Mouse (Mus musculus) olfactory bulb, adult 2 months (tissue): ENCODE data around the gene Btg3. TPM values are rescaled to one million over a fixed set of nuclear protein-coding genes. Genes with fewer than 3 reads are reported as not detected.

ENCODE experiments used
- H3K27ac ChIP-seq: fragments of 200-500 bp; 2 replicates; pipeline ENCODE4 v1.5.1; 2012; ENCODE audit warnings: low read depth, low read length; ENCODE audit not compliant: insufficient read depth
- H3K4me1 ChIP-seq: fragments of 200-500 bp; 2 replicates; pipeline ENCODE4 v1.6.1; 2012; ENCODE audit warnings: low read length; ENCODE audit not compliant: control insufficient read depth, insufficient read depth
- H3K4me3 ChIP-seq: fragments of 200-500 bp; 2 replicates; pipeline ENCODE4 v1.5.1; 2012; ENCODE audit warnings: mild to moderate bottlenecking, low read depth, low read length, moderate library complexity; ENCODE audit not compliant: insufficient read depth
- CTCF ChIP-seq: fragments of 200-500 bp; IDR thresholded peaks from 2 replicates; pipeline ENCODE4 v1.5.1; 2012; ENCODE audit warnings: low read depth, mild to moderate bottlenecking, low read length, moderate library complexity; ENCODE audit not compliant: insufficient read depth
- POLR2A ChIP-seq: fragments of 200-500 bp; IDR thresholded peaks from 2 replicates; pipeline ENCODE4 v1.6.1; 2012; ENCODE audit warnings: mild to moderate bottlenecking, low read depth, low read length, moderate library complexity; ENCODE audit not compliant: insufficient read depth
- WGBS: fragments of 180-500 bp; shearing (Covaris S2); methylation state at CpG from one replicate; pipeline ENCODE4 v1.1.7; 2018; 5-methylcytosine and 5-hydroxymethylcytosine counted together
- polyA plus RNA-seq: library from polyadenylated mRNA; stranded (reverse); fragments of >200 nt; gene quantifications from 2 replicates; pipeline ENCODE4 v1.2.4, GENCODE M21; 2012; ENCODE audit warnings: low replicate concordance; ENCODE audit not compliant: missing spikeins, insufficient read depth, insufficient read length

The Btg3 gene
- not detected in 2 replicates for polyA plus RNA-seq

- TF ChIP-seq CTCF, result no peak
- no peak; the same call in 1 of the 2 replicates for TF ChIP-seq POLR2A
Measured at GRCm38 (mm10) chr16:78376745-78377570, at the start of gene Btg3. Btg3 (minus strand) TSS chr16:78377192.

GRCm38 (mm10) chr16:78417733-78418132, 40.7 kb upstream of the Btg3 start:
- H3K27ac ChIP-seq, result no peak overlapping the region
- no peak overlapping the region for H3K4me3 ChIP-seq
- 80% methylated on average over 10 of the region's 10 CpGs for WGBS
- H3K4me1 ChIP-seq, result no peaks in the 10 kb centered on the region
- no peak for TF ChIP-seq CTCF
- no peak for TF ChIP-seq POLR2A

More at GRCm38 (mm10) chr16:78376745-78377570, at the start of gene Btg3:
- peak within 1 kb of the TSS; percentile 95 for H3K4me3 ChIP-seq
- no peak within 1 kb of the TSS for H3K27ac ChIP-seq
- H3K4me1 ChIP-seq, result peaks cover 4% of the 10 kb centered on the region
- WGBS, result 7% methylated on average over 56 of the region's 57 CpGs

GRCm38 (mm10) chr16:78416500-78416899, 39.5 kb upstream of the Btg3 start:
- no peak overlapping the region for H3K27ac ChIP-seq
- no peak overlapping the region for H3K4me3 ChIP-seq
- WGBS, result 52% methylated on average over 3 of the region's 3 CpGs
- TF ChIP-seq CTCF (no peak), POLR2A (no peak)
- no peaks in the 10 kb centered on the region for H3K4me1 ChIP-seq

GRCm38 (mm10) chr16:78409991-78410390, 33.0 kb upstream of the Btg3 start:
- Histone ChIP-seq H3K4me3 (no peak overlapping the region), H3K4me1 (no peaks in the 10 kb centered on the region), H3K27ac (no peak overlapping the region)
- WGBS, result 94% methylated on average over 10 of the region's 10 CpGs
- TF ChIP-seq POLR2A (no peak), CTCF (no peak)

- H3K27ac ChIP-seq, result no peak overlapping the region
- no peaks in the 10 kb centered on the region for H3K4me1 ChIP-seq
- 95% methylated on average over 6 of the region's 6 CpGs for WGBS
- TF ChIP-seq POLR2A (no peak), CTCF (no peak)
- H3K4me3 ChIP-seq, result no peak overlapping the region
Measured at GRCm38 (mm10) chr16:78407855-78408254, 30.9 kb upstream of the Btg3 start.

GRCm38 (mm10) chr16:78406657-78407056, 29.7 kb upstream of the Btg3 start:
- 67% methylated on average over 2 of the region's 2 CpGs for WGBS

GRCm38 (mm10) chr16:78402316-78402715, 25.3 kb upstream of the Btg3 start:
- Histone ChIP-seq H3K27ac (no peak overlapping the region), H3K4me3 (no peak overlapping the region), H3K4me1 (no peaks in the 10 kb centered on the region)
- TF ChIP-seq POLR2A (no peak), CTCF (no peak)
- WGBS, result 55% methylated on average over 2 of the region's 2 CpGs

More at GRCm38 (mm10) chr16:78406657-78407056, 29.7 kb upstream of the Btg3 start:
- TF ChIP-seq POLR2A, result no peak
- TF ChIP-seq CTCF, result no peak
- H3K4me3 ChIP-seq, result no peak overlapping the region
- no peaks in the 10 kb centered on the region for H3K4me1 ChIP-seq
- H3K27ac ChIP-seq, result no peak overlapping the region

- H3K27ac ChIP-seq, result no peak overlapping the region
- TF ChIP-seq CTCF, result no peak
- TF ChIP-seq POLR2A, result no peak
- 96% methylated on average over 3 of the region's 3 CpGs for WGBS
Measured at GRCm38 (mm10) chr16:78399423-78399822, 22.4 kb upstream of the Btg3 start.

GRCm38 (mm10) chr16:78398734-78399133, 21.7 kb upstream of the Btg3 start:
- Histone ChIP-seq H3K4me3 (no peak overlapping the region), H3K27ac (no peak overlapping the region), H3K4me1 (no peaks in the 10 kb centered on the region)
- 92% methylated on average over 6 of the region's 6 CpGs for WGBS
- no peak for TF ChIP-seq CTCF
- no peak for TF ChIP-seq POLR2A

More at GRCm38 (mm10) chr16:78399423-78399822, 22.4 kb upstream of the Btg3 start:
- Histone ChIP-seq H3K4me1 (no peaks in the 10 kb centered on the region), H3K4me3 (no peak overlapping the region)

- TF ChIP-seq CTCF (no peak), POLR2A (no peak)
- 81% methylated on average over 2 of the region's 2 CpGs for WGBS
- H3K27ac ChIP-seq, result no peak overlapping the region
- no peaks in the 10 kb centered on the region for H3K4me1 ChIP-seq
- no peak overlapping the region for H3K4me3 ChIP-seq
Measured at GRCm38 (mm10) chr16:78391354-78391753, 14.4 kb upstream of the Btg3 start.
